Mouse (Mus musculus) CH12.LX (cell line): ENCODE measurements around the gene Mmp23.

Source experiments
- CHD1 ChIP-seq: IDR thresholded peaks from 2 replicates; pipeline ENCODE4 v1.6.1; 2012; ENCODE audit warnings: low read depth, low read length, improper control_type of control experiment, inconsistent platforms
- CTCF ChIP-seq, 2 experiments: IDR thresholded peaks in 1 of 2; conservative IDR thresholded peaks in 1 of 2; 2 replicates each; pipeline ENCODE4 v1.5.1; 2011 to 2012; ENCODE audit warnings: low read depth in 2 of 2, low read length in 2 of 2, improper control_type of control experiment in 1 of 2, inconsistent platforms in 1 of 2, mild to moderate bottlenecking in 1 of 2, moderate library complexity in 1 of 2
- EP300 ChIP-seq: IDR thresholded peaks from 2 replicates; pipeline ENCODE4 v1.6.1; 2011; ENCODE audit warnings: low read length, improper control_type of control experiment
- ETS1 ChIP-seq: conservative IDR thresholded peaks from 2 replicates; pipeline ENCODE4 v1.6.1; 2012; ENCODE audit warnings: low read depth, mild to moderate bottlenecking, inconsistent platforms, low read length, improper control_type of control experiment, moderate library complexity
- JUN ChIP-seq: IDR thresholded peaks from 2 replicates; pipeline ENCODE4 v1.6.1; 2011; ENCODE audit warnings: low read depth, mild to moderate bottlenecking, low read length, improper control_type of control experiment, moderate library complexity; ENCODE audit not compliant: insufficient read depth
- NRF1 ChIP-seq: IDR thresholded peaks from 2 replicates; pipeline ENCODE4 v1.6.1; 2014; ENCODE audit warnings: low read depth, mild to moderate bottlenecking, inconsistent platforms, low read length, improper control_type of control experiment, moderate library complexity
- POLR2A ChIP-seq: IDR thresholded peaks from 2 replicates; pipeline ENCODE4 v1.6.1; 2011; ENCODE audit warnings: low read depth, mild to moderate bottlenecking, improper control_type of control experiment, low read length
- USF1 ChIP-seq: IDR thresholded peaks from 2 replicates; pipeline ENCODE4 v1.6.1; 2014; ENCODE audit warnings: low read depth, mild to moderate bottlenecking, inconsistent platforms, low read length, improper control_type of control experiment

DNA sequence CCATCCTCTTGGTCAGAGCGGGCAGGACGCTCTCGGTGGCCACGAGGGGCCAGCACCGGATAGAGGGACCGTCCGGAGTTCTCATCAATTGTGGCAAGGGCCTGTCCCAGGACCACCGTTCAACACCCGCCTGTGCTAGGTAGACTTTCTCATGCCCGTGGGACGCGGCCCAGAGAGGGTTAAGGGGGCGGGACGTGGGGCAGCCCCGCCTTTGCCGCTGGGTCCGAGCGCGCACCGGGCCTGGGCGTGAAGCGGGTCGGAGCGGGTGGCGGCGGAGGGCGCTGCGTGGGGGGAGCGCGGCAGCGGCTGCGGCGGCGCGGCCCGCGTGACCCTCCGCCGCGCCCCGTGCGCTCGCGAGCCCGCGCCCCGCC is 40.9 kb upstream of the Mmp23 start, which contains the start of gene Fndc10:
- no peak for TF ChIP-seq EP300
- TF ChIP-seq POLR2A = no peak; the same call in 1 of the 2 replicates
- no peak for TF ChIP-seq CHD1
- no peak for TF ChIP-seq CTCF (conservative IDR thresholded peaks at IDR 0.05 in 1 of 2, IDR thresholded peaks at IDR 0.05 in 1 of 2; ENCODE audit: low read depth in 2 of 2, low read length in 2 of 2)
- TF ChIP-seq USF1 = no peak
- no peak for TF ChIP-seq ETS1
- no peak for TF ChIP-seq JUN
- no peak for TF ChIP-seq NRF1
